Comparison of ENCODE assay signal across 1 mouse cellular context in the genomic region with DNA sequence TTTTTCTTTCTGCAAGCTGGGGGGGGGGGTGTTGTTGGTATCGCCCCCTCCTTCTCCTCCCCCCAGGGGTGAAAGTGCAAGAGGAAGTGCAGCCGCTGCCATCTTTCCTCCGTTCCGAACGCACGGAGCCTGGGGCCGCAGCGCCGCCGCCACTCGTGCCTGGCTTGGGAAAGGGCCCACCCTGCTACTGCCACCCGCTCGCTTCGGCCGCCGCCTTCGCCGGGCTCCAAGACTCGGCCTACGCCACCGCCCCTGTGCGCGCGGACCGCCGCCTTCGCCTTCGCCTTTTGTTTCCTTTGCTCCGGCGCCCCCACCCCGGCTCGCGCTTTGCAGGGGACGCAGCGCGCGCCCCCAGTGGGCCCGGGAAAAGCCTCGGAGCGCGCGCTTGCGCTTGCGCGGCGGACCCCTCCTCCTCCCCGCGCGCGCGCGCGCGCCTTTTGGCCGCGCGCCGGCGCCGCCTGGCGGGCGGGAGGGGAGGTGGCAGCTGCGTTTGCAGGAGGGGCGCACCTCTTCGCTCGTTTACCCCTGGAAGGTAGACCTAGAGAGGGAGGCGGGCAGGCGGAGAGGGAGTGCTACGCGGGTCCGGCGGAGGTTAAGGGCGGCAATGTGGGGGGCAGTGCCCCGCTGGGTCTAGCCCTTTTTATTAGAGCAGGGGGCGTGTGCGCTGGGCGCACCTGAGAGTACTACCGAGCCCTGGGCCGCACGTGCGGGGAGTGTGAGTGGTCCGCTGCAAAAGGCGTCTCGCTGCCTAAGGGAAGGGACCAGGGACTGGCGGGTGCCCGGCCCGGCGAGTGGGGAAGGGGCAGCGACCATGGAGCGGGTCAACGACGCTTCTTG.
A peak's percentile ranks its signal among the peaks of the same experiment; 100 is the strongest.
TF ChIP-seq lines count a peak whose summit lies in the region.

No protein-coding gene starts in this region.

TF ChIP-seq in CH12.LX, 34 proteins besides CTCF, POLR2A, EP300 and RAD21:
- no peak for TF ChIP-seq GABPA (IDR thresholded peaks at IDR 0.05; ENCODE audit: insufficient replicate concordance, low read depth, low read length)
- TF ChIP-seq SIN3A (IDR thresholded peaks at IDR 0.05; ENCODE audit: low read length): no peak; the same call in 1 of the 2 replicates
- no peak for TF ChIP-seq MAFK (IDR thresholded peaks at IDR 0.05; ENCODE audit: insufficient replicate concordance, low read length)
- peak; percentile 66; the same call in 1 of the 2 replicates for TF ChIP-seq HCFC1 (IDR thresholded peaks at IDR 0.05; ENCODE audit: low read depth, low read length)
- peak; percentile 91 for TF ChIP-seq MXI1 (IDR thresholded peaks at IDR 0.05; ENCODE audit: low read depth, low read length)
- TF ChIP-seq UBTF (IDR thresholded peaks at IDR 0.05; ENCODE audit: low read depth, low read length): peak; percentile 43; the same call in 1 of the 2 replicates
- TF ChIP-seq POLR2AphosphoS2 (IDR thresholded peaks at IDR 0.05; ENCODE audit: low read depth, low read length): 0 out of 2 replicates have a peak, but pooled peaks have one; percentile 51
- TF ChIP-seq ZKSCAN1 (IDR thresholded peaks at IDR 0.05; ENCODE audit: borderline replicate concordance, low read depth, low read length): no peak
- TF ChIP-seq ZNF384 (IDR thresholded peaks at IDR 0.05; ENCODE audit: low read depth, low read length): peak; percentile 78; the same call in 1 of the 2 replicates
- TF ChIP-seq MAX (IDR thresholded peaks at IDR 0.05; ENCODE audit: low read length): peak; percentile 68; the same call in 1 of the 2 replicates
- TF ChIP-seq RCOR1 (conservative IDR thresholded peaks at IDR 0.05; ENCODE audit: low read depth, low read length): no peak
- peak; percentile 90 for TF ChIP-seq NRF1 (IDR thresholded peaks at IDR 0.05; ENCODE audit: low read depth, low read length)
- peak; percentile 94 for TF ChIP-seq BHLHE40 (IDR thresholded peaks at IDR 0.05; ENCODE audit: low read depth, low read length)
- no peak for TF ChIP-seq E2F4 (IDR thresholded peaks at IDR 0.05; ENCODE audit: insufficient replicate concordance, low read depth, low read length)
- peak; percentile 50; the same call in 1 of the 2 replicates for TF ChIP-seq KAT2A (IDR thresholded peaks at IDR 0.05; ENCODE audit: insufficient replicate concordance, low read length)
- TF ChIP-seq PAX5 (IDR thresholded peaks at IDR 0.05; ENCODE audit: low read length): no peak
- TF ChIP-seq NELFE (IDR thresholded peaks at IDR 0.05; ENCODE audit: low read depth, low read length): peak; percentile 92
- no peak for TF ChIP-seq JUND (conservative IDR thresholded peaks at IDR 0.05; ENCODE audit: low read depth, low read length)
- TF ChIP-seq SMC3 (IDR thresholded peaks at IDR 0.05; ENCODE audit: low read depth, low read length): peak; percentile 77
- peak; percentile 24 for TF ChIP-seq MEF2A (IDR thresholded peaks at IDR 0.05; ENCODE audit: borderline replicate concordance, low read depth, low read length)
- TF ChIP-seq MYC (IDR thresholded peaks at IDR 0.05; ENCODE audit: low read depth, low read length): peak; percentile 55; the same call in 1 of the 2 replicates
- no peak for TF ChIP-seq USF1 (IDR thresholded peaks at IDR 0.05; ENCODE audit: low read depth, low read length)
- TF ChIP-seq CHD2 (IDR thresholded peaks at IDR 0.05; ENCODE audit: low read length): peak; percentile 69
- TF ChIP-seq ZC3H11A (IDR thresholded peaks at IDR 0.05; ENCODE audit: low read depth, low read length): no peak
- peak; percentile 64; the same call in 1 of the 2 replicates for TF ChIP-seq ELF1 (IDR thresholded peaks at IDR 0.05; ENCODE audit: low read depth, low read length)
- TF ChIP-seq TBP (conservative IDR thresholded peaks at IDR 0.05; ENCODE audit: low read depth, low read length): no peak
- no peak for TF ChIP-seq JUN (IDR thresholded peaks at IDR 0.05; ENCODE audit: insufficient read depth, low read depth, low read length)
- no peak for TF ChIP-seq IRF4 (IDR thresholded peaks at IDR 0.05; ENCODE audit: low read depth, low read length)
- TF ChIP-seq ETS1 (conservative IDR thresholded peaks at IDR 0.05; ENCODE audit: low read depth, low read length): no peak
- no peak for TF ChIP-seq CHD1 (IDR thresholded peaks at IDR 0.05; ENCODE audit: low read depth, low read length)
- peak; percentile 68; the same call in 1 of the 2 replicates for TF ChIP-seq ZMIZ1 (IDR thresholded peaks at IDR 0.05; ENCODE audit: low read depth, low read length)
- TF ChIP-seq TCF12 (IDR thresholded peaks at IDR 0.05; ENCODE audit: low read depth, low read length): peak; percentile 73; the same call in 1 of the 2 replicates
- TF ChIP-seq MAZ (IDR thresholded peaks at IDR 0.05; ENCODE audit: low read depth, low read length): peak; percentile 97
- no peak for TF ChIP-seq USF2 (conservative IDR thresholded peaks at IDR 0.05; ENCODE audit: low read depth, low read length)
